Mouse (Mus musculus) myocyte (in vitro differentiated cells): ENCODE data around the gene Pappa2. TPM values are rescaled to one million over a fixed set of nuclear protein-coding genes. Genes with fewer than 3 reads are reported as not detected.
A peak's percentile ranks its signal among the peaks of the same experiment; 100 is the strongest.

Experiments
- H3K27me3 ChIP-seq: one replicate; pipeline ENCODE4 v1.6.1; 2011; ENCODE audit not compliant: control insufficient read depth, insufficient read depth, insufficient read length
- H3K36me3 ChIP-seq: one replicate; pipeline ENCODE4 v1.6.1; 2011; ENCODE audit not compliant: control insufficient read depth, insufficient read depth
- H3K4me2 ChIP-seq: one replicate; pipeline ENCODE4 v1.6.1; 2011; ENCODE audit warnings: low read depth, control low read depth
- H3K4me3 ChIP-seq: one replicate; pipeline ENCODE4 v1.5.1; 2011; ENCODE audit warnings: mild to moderate bottlenecking, control low read depth, moderate library complexity
- H3K79me2 ChIP-seq: one replicate; pipeline ENCODE4 v1.6.1; 2011; ENCODE audit not compliant: control insufficient read depth, insufficient read depth
- H3ac ChIP-seq: one replicate; pipeline ENCODE4 v1.6.1; 2011; ENCODE audit not compliant: control insufficient read depth, insufficient read length
- CEBPB ChIP-seq: IDR thresholded peaks from 2 replicates; pipeline ENCODE4 v1.6.1; 2011; ENCODE audit warnings: mild to moderate bottlenecking, moderate library complexity; ENCODE audit not compliant: poor library complexity, insufficient read depth, severe bottlenecking
- E2F4 ChIP-seq: IDR thresholded peaks from one replicate; pipeline ENCODE4 v1.6.1; 2011; ENCODE audit warnings: mild to moderate bottlenecking, control low read depth, moderate library complexity; ENCODE audit not compliant: insufficient read depth
- MAX ChIP-seq: IDR thresholded peaks from one replicate; pipeline ENCODE4 v1.6.1; 2011; ENCODE audit warnings: low read depth, mild to moderate bottlenecking, control low read depth
- MYOD1 ChIP-seq, 3 experiments: IDR thresholded peaks; one replicate each; pipeline ENCODE4 v1.6.1; 2011; ENCODE audit warnings: control low read depth in 2 of 3, low read depth in 2 of 3, mild to moderate bottlenecking in 2 of 3, moderate library complexity in 1 of 3; ENCODE audit not compliant: insufficient read length in 2 of 3, control insufficient read depth in 1 of 3
- MYOG ChIP-seq, 3 experiments: IDR thresholded peaks; one replicate each; pipeline ENCODE4 v1.6.1; 2011; ENCODE audit warnings: control low read depth in 2 of 3, low read depth in 2 of 3, mild to moderate bottlenecking in 2 of 3; ENCODE audit not compliant: insufficient read length in 2 of 3, control insufficient read depth in 1 of 3, insufficient read depth in 1 of 3
- POLR2A ChIP-seq: IDR thresholded peaks from one replicate; pipeline ENCODE4 v1.6.1; 2011; ENCODE audit warnings: low read depth, mild to moderate bottlenecking, control low read depth, moderate library complexity; ENCODE audit not compliant: insufficient read length
- POLR2AphosphoS2 ChIP-seq: IDR thresholded peaks from one replicate; pipeline ENCODE4 v1.6.1; 2011; ENCODE audit warnings: low read depth, control low read depth; ENCODE audit not compliant: insufficient read length
- REST ChIP-seq: IDR thresholded peaks from one replicate; pipeline ENCODE4 v1.6.1; 2011; ENCODE audit warnings: mild to moderate bottlenecking, control low read depth, moderate library complexity; ENCODE audit not compliant: insufficient read depth, insufficient read length
- SRF ChIP-seq: IDR thresholded peaks from one replicate; pipeline ENCODE4 v1.6.1; 2011; ENCODE audit warnings: low read depth; ENCODE audit not compliant: control insufficient read depth, insufficient read length
- TCF12 ChIP-seq: IDR thresholded peaks from one replicate; pipeline ENCODE4 v1.6.1; 2011; ENCODE audit warnings: mild to moderate bottlenecking, control low read depth; ENCODE audit not compliant: poor library complexity, insufficient read depth, severe bottlenecking
- TCF3 ChIP-seq: IDR thresholded peaks from one replicate; pipeline ENCODE4 v1.6.1; 2011; ENCODE audit warnings: low read depth, control low read depth; ENCODE audit not compliant: insufficient read length
- USF1 ChIP-seq: IDR thresholded peaks from one replicate; pipeline ENCODE4 v1.6.1; 2011; ENCODE audit warnings: low read depth, mild to moderate bottlenecking, control low read depth, moderate library complexity
- polyA plus RNA-seq: library from polyadenylated mRNA; unstranded; fragments of >200 nt; fragmentation: generic; extraction: Trizol; gene quantifications from one replicate; pipeline ENCODE4 v1.2.1, GENCODE M21; 2012; ENCODE audit warnings: missing spikeins

Gene Pappa2
- polyA plus RNA-seq, 1 experiment: 0.97 TPM

DNA sequence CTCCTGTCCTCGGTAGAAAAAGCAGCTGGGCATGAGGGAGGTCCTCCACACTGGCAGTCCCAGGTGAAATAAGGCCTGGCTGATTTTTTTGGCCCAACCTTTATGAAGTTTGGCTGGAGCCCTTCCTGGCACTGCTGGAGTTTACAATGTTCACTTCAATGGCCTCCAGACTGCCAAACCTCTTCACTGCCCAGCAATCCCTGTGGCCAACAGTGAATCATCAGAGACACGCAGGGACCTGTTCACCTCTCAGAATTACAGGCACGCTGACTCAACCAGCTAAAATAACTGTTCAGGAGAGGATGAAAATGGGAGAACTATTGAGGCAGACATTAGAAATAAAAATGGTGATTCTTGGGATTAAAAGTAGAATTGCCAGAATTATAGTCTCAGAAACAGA lies 63.2 kb downstream of the Pappa2 start:
- Histone ChIP-seq H3K36me3 (no peaks in the 10 kb centered on the region), H3ac (no peak overlapping the region), H3K27me3 (no peaks in the 10 kb centered on the region), H3K4me2 (no peak overlapping the region), H3K4me3 (no peak overlapping the region), H3K79me2 (no peaks in the 10 kb centered on the region)
- TF ChIP-seq CEBPB (peak; percentile 83), TCF12 (no peak)

GRCm38 (mm10) chr1:158915592-158915991 lies 64.7 kb downstream of the Pappa2 start:
- Histone ChIP-seq H3ac (no peak overlapping the region), H3K4me3 (no peak overlapping the region), H3K36me3 (no peaks in the 10 kb centered on the region), H3K27me3 (no peaks in the 10 kb centered on the region), H3K79me2 (no peaks in the 10 kb centered on the region), H3K4me2 (no peak overlapping the region)
- TF ChIP-seq REST (no peak), USF1 (no peak), SRF (no peak), MYOG (IDR thresholded peaks at IDR 0.05; ENCODE audit: control insufficient read depth in 1 of 3, insufficient read depth in 1 of 3, insufficient read length in 2 of 3, low read depth in 2 of 3) (no peak), TCF12 (no peak), TCF3 (no peak)

GRCm38 (mm10) chr1:158910661-158911060 lies 69.6 kb downstream of the Pappa2 start:
- H3K4me2 ChIP-seq: no peak overlapping the region
- no peaks in the 10 kb centered on the region for H3K27me3 ChIP-seq
- H3K36me3 ChIP-seq: no peaks in the 10 kb centered on the region
- H3K79me2 ChIP-seq: no peaks in the 10 kb centered on the region
- no peak overlapping the region for H3K4me3 ChIP-seq
- H3ac ChIP-seq: no peak overlapping the region
- TF ChIP-seq MYOG (IDR thresholded peaks at IDR 0.05; ENCODE audit: control insufficient read depth in 1 of 3, insufficient read depth in 1 of 3, insufficient read length in 2 of 3, low read depth in 2 of 3): no peak
- TF ChIP-seq SRF: no peak
- TF ChIP-seq POLR2AphosphoS2: no peak
- no peak for TF ChIP-seq CEBPB
- TF ChIP-seq E2F4: no peak
- no peak for TF ChIP-seq MAX
- no peak for TF ChIP-seq TCF12
- TF ChIP-seq REST: no peak
- TF ChIP-seq USF1: no peak
- no peak for TF ChIP-seq POLR2A
- no peak for TF ChIP-seq MYOD1 (IDR thresholded peaks at IDR 0.05; ENCODE audit: control insufficient read depth in 1 of 3, insufficient read length in 2 of 3, low read depth in 2 of 3)
- no peak for TF ChIP-seq TCF3

DNA sequence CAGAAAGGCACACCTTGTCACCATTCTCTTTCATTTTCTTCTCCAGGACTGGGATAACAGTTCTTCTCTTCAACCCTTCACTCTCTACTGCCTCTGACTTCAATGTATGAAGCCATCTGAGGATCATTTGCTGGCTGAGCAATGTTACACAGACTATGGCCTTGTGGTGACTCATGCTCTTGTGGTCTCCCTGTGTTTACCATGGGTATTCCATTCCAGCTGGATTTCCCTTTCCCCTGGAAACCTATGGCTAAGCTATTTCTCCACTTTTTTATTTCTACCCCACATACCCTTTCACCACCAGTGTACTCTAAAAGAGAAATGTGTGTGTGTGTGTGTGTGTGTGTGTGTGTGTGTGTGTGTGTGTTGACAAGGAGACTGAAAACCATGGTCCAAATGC lies 83.0 kb downstream of the Pappa2 start:
- TF ChIP-seq CEBPB: peak; percentile 30; the same call in 1 of the 2 replicates
- TF ChIP-seq MYOG (IDR thresholded peaks at IDR 0.05; ENCODE audit: control insufficient read depth in 1 of 3, insufficient read depth in 1 of 3, insufficient read length in 2 of 3, low read depth in 2 of 3): no peak
- no peak for TF ChIP-seq TCF12
- TF ChIP-seq E2F4: no peak
- TF ChIP-seq REST: no peak
- Histone ChIP-seq H3K79me2 (no peaks in the 10 kb centered on the region), H3K27me3 (no peaks in the 10 kb centered on the region)

GRCm38 (mm10) chr1:158894441-158894840 lies 85.8 kb downstream of the Pappa2 start:
- no peak overlapping the region for H3ac ChIP-seq
- no peak overlapping the region for H3K4me3 ChIP-seq
- H3K4me2 ChIP-seq: no peak overlapping the region
- no peaks in the 10 kb centered on the region for H3K79me2 ChIP-seq
- no peaks in the 10 kb centered on the region for H3K36me3 ChIP-seq
- H3K27me3 ChIP-seq: no peaks in the 10 kb centered on the region
- TF ChIP-seq MYOD1 (IDR thresholded peaks at IDR 0.05; ENCODE audit: control insufficient read depth in 1 of 3, insufficient read length in 2 of 3, low read depth in 2 of 3) (no peak), POLR2AphosphoS2 (no peak), TCF3 (no peak), SRF (no peak), USF1 (no peak)

More for the DNA sequence above, 83.0 kb downstream of the Pappa2 start:
- Histone ChIP-seq H3ac (no peak overlapping the region), H3K4me3 (no peak overlapping the region), H3K4me2 (no peak overlapping the region), H3K36me3 (no peaks in the 10 kb centered on the region)

DNA sequence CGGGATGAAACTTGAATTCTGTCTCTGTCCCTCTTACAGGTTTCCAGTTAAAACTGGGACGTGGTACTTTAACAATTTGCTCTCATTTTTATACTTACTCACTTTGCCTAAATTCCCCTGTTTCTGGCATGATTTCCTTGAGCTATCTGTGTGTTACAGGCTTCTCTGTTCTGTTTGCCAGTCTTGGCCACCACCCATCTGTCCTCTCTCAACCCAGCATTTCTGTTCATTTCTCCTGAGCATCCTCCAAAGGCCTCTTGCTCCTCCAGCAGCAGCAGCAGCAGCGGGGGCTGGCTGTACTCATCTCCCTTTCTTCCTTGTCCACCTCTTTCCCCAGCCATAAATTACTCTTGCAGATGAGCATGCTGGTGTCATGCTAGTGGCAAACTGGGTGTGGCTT lies 104.8 kb downstream of the Pappa2 start:
- Histone ChIP-seq H3ac (no peak overlapping the region), H3K27me3 (no peaks in the 10 kb centered on the region), H3K36me3 (no peaks in the 10 kb centered on the region), H3K4me2 (no peak overlapping the region), H3K79me2 (no peaks in the 10 kb centered on the region), H3K4me3 (no peak overlapping the region)
- no peak for TF ChIP-seq SRF
- TF ChIP-seq CEBPB: no peak
- TF ChIP-seq REST: no peak
- no peak for TF ChIP-seq POLR2AphosphoS2
- no peak for TF ChIP-seq POLR2A
- TF ChIP-seq MYOD1 (IDR thresholded peaks at IDR 0.05; ENCODE audit: control insufficient read depth in 1 of 3, insufficient read length in 2 of 3, low read depth in 2 of 3): no peak
- no peak for TF ChIP-seq TCF12
- TF ChIP-seq TCF3: no peak
- no peak for TF ChIP-seq E2F4
- no peak for TF ChIP-seq MAX
- no peak for TF ChIP-seq USF1
- TF ChIP-seq MYOG (IDR thresholded peaks at IDR 0.05; ENCODE audit: control insufficient read depth in 1 of 3, insufficient read depth in 1 of 3, insufficient read length in 2 of 3, low read depth in 2 of 3): no peak
